Mouse (Mus musculus) adrenal gland, postnatal 10 days (tissue): ENCODE results near the gene Fam163b. TPM values are rescaled to one million over a fixed set of nuclear protein-coding genes. Genes with fewer than 3 reads are reported as not detected.
A peak's percentile ranks its signal among the peaks of the same experiment; 100 is the strongest.

Experiments used
- DNase-seq: peaks from one replicate; pipeline ENCODE4 v3.0.0; 2021; ENCODE audit warnings: mixed read lengths
- total RNA-seq, 2 experiments: library from RNA; stranded (reverse); gene quantifications; 2 replicates each; pipeline ENCODE4 v1.2.3; 2021

Gene Fam163b
- total RNA-seq, 2 experiments from 2014 or later: 2.0 TPM

DNA sequence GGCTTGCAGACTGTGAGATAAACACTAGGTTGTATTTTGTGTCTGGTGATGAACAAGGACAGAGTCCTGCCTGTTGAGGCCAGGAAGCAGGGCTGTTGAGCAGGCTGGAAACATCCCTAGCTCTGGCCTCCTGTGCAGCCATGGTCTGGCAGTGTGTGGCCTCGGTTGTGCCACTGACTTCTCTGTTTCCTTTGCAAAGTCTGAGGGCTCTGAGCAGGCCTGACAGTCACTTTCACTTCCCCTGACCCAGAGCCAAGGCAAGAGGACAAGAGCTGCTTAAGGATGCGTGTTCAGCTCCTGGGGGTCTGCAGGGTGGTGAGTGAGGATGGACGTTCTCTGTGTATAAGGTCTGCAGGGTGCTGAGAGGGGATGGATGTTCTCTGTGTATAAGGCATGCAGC, 13.3 kb downstream of the Fam163b start:
- no peak for DNase-seq

DNA sequence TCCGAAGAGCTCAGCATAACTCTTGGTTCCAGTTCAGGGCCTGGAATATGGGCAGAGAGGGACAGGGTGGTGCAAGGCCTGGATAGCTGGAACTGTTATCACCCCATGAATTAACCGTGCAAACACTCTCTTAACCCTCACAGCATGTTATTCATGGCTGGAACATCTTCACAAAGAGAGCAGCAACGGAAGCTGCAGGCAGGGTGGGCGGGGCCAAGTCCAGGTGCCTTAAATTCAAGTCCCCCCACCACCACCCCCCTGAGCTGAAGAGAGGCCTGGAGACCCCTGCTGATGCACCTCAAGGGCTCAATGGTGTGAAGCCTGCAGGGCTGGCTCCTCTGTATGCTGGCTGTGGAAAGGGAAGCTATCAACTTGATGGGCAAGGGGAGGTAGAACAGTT, 15.8 kb downstream of the Fam163b start:
- no peak for DNase-seq

DNA sequence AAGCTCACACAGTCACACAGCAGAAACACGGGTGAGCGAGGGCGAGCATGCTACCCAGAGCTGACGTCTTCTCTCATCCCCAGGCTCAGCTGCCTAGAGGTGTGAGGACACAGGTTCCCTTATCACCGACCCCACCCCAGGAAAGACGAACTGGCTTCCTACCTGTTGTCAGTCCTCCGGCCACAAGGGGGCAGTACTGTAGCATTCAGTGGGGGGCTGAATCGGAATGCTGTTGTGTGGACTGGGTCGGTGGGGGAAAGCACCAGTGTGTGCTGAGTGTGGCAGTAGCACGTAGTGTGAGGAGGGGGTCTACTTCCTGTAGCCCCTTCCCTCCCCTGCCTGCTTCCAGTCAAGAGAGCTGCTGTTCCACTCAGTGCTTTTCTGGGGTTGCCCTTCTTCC, 16.3 kb downstream of the Fam163b start:
- DNase-seq: peak; percentile 78

DNA sequence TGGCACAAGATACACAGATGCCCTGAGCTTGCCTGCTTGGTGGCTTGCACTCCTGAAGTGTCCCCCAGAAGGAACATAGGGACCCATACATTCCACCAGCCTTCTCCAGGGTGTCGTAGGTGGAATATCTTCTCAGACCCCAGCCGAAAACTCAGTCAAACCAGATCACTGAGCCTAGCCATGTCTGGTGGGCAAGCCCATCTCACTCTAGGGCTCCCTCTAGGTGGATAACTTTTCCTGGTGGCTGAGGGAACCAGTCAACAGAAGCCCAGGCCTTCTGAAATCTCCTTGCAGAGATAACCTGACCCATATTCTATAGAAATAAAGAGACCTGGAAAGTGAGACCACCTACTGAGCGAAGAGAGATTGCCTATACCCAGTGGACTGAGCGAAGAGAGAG, 19.2 kb downstream of the Fam163b start:
- no peak for DNase-seq

DNA sequence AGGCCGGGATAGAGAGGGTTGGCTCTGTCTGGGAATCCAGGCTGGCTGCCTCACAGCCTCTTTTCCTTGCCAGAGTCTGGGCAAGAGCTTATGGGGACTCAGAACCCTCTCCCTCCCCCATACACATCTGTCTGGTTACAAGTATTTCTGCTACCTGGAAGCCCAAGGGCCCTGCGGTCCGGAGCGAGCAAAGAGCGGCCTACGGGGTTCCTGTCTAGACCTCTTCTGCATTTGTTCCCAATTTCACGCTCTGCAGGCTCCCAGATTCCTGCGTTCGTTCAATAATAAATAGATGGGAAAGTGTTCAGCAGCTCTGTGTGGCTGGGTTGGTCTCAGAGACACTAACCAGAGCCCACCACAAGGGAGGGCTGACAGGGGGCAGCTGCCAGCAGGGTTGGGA, 19.7 kb downstream of the Fam163b start:
- no peak for DNase-seq

DNA sequence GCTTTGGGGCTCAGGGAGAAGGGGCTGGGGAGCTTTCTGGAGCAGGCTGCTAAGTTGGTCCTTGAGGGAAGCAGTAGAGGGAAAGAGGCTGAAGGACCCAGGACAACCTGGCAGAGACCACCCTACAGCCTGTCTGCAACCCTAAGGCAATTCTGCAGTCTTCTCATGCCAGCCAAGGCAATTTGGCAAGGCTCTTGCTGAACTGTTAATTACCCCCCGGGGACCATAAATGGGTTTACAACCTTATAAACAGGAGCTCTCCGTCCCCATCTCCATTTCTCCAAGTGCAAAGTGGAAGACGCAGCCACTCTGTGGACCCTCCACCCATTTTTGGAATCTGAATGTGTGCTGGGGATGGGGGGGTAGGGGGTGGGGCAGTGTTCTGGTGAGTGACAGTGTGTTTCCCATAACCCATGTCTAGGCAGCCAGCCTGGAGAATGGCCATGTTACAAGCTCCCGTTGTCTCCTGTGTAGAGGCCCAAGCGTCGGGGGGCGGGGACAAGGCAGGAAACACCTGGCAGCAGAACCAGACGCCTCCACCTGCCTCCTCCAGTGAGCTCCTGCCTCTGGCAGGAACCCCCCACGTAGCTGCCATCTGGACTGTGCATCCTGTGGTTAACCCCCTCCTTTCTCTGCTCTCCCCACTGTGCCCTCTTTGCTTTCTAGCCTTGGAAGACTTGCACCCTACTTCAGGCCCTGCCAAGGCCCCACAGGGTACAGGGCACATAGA, 20.5 kb downstream of the Fam163b start:
- peak; percentile 17 for DNase-seq

DNA sequence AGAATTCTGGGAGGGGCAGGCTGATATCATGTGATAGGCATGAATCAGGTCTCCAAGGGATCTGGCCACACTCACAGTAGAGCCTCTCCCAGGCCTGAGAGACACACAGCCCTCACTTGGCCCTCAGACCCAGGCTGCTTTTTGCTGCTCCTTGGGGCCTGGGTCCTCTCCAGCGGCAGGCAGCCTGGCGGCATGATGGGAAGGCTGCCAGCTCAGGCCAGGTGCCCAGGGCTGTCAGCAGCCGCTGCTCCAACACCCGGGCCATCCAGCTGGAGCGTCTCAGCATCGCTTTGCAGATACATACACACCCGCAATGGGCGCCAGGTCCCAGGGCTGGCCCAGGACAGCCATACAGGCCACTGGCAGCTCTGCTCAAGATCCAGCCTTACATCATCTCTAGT, 22.1 kb downstream of the Fam163b start:
- DNase-seq: peak; percentile 61

DNA sequence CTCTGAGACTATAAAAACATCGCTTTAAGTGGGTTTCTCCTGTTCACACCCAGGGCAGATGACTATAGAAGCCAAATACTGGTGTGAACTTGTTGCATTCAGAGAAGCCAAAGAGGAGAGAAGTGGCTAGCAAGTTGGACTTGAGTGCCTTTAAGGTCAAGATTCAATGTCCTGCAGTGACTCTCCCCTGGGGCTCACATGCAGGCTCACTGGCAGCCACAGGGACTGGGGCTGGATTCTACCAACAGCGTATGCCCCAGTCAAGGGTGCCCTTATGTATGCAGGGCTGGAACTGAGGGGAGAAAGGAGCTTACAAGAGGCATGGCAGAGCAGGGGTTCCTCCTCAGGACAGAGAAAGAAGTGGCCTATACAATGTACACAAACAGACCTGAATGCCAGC, 22.5 kb downstream of the Fam163b start:
- DNase-seq: peak; percentile 43

DNA sequence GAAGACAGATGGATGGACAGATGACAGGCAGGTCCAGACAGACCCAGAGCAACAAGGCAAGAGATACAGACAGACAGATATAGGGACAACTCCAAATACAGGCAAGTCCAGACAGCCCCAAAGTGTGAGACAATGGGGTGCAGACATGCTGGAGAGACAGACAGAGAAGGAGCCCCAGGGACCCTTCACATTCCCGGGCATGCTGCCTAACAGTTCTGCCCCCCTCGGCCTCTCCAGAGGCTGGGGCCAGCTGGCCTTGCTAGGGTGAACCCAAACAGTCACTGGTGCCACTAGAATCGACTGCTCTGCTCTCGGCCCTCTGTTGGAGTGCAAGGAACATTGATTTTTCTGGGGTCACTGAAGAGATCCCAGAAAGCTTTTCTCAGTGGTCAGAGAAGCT, 23.8 kb downstream of the Fam163b start:
- no peak for DNase-seq

DNA sequence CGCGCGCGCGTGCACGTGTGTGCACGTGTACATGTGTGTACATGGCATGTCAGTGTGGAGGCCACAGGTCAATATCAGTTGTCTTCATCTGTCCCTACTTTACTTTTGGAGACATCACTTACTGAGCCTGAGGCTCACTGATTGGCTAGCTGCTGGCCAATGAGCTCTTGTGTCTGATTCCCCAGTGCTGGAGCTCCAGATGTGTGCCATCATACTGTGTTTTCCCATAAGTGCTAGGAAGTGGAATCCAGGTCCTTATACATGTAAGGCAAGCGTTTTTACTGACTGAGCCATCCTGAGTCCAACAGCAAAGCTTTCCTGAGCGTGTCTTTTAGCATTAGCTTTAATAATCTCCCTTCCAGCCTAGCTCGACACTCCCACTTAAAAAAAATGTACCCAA, 28.1 kb downstream of the Fam163b start:
- DNase-seq: no peak

DNA sequence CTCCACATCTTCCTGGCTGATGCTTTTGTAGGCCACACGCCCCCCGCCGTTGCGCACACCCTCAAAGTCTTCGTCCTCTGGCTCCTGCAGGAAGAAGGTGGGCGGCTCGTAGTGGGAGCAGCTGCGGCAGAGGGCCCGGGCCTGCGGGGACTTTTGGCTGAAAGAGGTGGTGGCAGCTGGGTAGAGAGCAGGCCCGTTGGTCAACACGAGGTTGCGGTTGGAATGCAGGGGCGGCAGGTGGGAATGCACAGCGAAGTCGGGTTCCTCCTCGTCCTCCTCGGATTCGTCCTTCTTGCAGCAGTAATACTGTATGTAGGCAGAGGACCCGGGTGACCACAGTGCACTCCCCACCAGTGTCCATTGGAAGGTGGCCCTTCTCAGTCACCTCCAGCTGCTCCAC, 29.7 kb downstream of the Fam163b start:
- DNase-seq: no peak

DNA sequence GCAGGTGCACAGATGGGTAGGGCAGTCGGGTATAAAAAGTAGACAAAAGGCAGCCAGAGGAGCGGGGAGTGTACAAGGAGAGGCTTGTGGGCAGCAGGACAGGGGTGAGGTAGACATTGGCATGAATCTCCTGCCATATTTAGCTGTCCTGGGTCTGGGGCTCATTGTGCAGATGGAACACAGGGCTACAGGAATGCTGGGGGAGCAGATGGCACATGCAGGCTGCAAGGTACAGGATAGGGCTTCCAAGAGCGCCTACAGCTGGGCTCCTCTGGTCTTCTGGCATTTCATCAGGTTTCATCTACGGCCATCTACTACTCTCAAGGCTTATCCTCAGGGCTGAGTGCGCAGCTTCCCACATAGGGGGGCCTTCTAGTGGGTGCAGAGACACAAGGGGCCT, 33.2 kb downstream of the Fam163b start:
- DNase-seq: no peak

DNA sequence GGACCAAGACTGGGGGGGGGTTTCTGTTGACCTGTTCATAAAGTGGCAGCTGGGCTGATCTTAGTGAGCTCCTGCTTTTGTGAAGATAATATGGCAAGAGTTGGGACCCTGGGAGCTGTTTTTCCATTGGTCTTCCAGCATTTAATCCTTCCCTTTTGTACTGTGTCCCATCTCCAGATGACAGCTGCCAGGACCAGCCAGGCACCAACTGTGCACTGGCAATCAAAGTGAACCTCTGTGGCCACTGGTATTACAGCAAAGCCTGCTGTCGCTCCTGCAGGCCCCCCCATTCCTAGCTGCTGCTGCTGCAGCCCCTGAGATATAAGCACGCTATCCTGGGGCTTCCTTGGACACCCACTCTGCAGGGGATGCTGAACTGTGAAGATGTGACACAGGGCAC, 34.1 kb downstream of the Fam163b start:
- no peak for DNase-seq

DNA sequence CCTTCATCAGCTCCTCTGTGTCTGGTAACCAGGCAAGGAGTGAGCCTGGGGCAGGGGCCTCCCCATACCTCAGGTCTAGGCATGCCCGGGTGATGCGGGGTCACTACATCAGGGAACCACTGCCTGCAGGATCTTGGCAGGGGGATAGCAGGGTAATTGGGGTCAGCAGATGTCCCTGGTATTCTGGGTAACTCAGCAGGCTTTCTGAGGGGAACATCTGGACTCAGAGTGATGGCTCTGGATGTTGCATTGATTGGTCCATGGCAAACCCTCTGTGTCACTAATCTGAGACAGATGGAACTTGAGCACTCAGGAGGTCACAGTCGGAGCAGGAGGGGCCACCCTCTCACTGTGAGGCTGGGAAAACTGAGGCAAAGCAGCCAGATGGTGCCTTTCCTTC, 35.5 kb downstream of the Fam163b start:
- no peak for DNase-seq

DNA sequence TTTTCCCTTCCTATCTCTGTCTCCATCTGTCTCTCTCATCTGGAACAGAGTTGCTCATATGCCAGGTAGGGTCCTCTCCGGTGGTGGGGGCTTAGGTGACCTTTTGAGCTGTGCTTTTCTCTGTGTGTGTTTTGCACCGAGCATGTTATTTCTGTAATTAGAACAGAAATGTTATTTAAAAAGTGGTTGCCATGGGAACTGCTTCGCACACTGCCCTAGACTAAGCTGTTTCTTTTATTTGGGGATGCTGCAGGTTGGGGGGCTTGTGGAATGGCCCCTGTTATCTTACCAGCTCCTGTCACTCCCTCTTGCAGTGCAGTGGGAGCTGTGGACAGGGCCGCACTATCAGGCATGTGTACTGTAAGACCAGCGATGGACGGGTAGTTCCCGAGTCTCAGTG, 38.7 kb downstream of the Fam163b start:
- DNase-seq: no peak

DNA sequence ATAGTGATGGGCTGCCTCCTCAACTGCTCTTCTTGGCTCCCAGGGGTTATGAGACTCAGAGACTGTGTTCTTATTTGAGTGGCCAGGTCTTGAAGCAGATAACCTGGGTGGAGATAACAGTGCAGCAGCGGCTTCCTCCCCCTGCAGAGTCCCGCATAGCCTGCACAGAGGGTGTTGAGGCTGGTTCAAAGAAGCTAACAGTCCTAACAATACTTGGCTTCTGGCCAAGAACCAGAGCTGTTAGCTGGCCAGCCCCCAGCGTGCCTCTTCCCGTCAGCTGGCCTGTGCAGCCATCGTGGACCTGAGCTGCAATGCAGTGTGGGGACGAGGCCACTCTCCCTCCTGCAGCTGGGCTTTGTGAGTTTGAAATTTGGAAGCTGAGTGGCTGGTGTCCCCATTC, 44.5 kb downstream of the Fam163b start:
- peak; percentile 46 for DNase-seq

DNA sequence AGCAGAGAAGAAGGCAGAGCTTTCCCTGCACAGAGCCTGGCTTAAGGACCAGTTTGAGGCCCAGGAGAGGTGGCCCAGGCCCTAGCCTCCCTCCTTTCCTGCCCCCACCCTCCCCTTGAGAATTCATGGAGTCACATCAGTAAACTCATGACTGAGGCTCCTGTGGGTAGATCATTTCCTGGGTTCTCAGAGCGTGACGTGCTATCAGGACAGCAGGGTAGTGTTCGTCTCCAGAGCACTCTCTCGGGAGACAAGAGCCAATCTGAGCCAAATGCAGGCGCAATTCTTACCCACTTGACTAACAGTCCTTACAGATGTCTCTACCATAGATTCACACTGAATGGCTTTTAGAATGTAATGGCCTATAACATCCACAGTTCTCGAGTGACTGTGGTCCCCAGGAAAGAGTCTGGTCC, 45.0 kb downstream of the Fam163b start:
- DNase-seq: no peak

DNA sequence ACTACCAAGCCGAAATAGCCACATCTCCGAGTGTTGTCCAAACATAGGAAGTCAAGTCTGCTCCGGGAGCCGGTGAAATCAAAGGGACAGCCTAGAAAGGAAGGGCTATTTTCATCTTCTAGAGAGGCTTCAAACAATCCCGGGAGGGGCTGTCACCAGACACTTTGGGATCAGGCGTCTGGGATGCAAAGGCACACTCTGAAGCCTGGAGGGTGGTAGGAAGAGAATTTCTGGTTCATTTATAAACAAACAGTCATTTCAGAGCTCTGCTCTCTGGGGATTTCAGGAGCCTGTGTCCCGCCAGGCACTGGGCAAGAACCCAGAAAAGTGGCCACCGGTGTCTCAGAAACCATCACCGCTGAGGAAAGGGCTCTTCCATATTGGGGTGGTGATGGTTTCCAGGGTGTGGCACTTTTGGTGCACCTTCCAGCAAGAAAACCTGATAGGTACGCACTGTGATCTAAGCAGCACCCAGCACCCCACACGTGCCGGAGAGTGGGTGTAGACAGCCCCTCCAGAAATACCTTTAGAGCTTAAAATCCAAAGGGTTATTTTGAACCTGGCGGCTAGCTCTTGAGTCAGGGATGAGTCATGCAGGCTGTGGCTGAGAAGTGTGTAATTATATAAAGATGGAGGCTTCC, 45.8 kb downstream of the Fam163b start:
- no peak for DNase-seq

DNA sequence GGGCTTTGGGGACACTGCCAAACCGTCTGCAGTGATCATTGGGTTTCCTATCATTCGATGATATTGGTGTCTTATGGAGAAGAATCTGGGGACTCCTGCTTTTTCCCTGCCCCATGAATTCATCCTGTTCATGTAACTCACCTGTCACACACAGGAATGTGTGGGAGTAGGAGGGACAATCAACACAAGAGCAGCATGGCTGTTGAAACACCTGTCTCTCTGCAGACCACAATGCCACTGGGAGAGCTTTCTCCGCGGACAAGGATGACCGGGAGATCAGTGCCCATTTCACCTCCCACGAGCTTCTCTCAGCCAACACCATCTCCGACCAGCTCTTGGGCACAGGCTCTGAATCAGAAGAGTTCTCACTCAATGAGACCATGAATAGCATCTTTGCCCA, 47.1 kb downstream of the Fam163b start:
- DNase-seq: no peak

DNA sequence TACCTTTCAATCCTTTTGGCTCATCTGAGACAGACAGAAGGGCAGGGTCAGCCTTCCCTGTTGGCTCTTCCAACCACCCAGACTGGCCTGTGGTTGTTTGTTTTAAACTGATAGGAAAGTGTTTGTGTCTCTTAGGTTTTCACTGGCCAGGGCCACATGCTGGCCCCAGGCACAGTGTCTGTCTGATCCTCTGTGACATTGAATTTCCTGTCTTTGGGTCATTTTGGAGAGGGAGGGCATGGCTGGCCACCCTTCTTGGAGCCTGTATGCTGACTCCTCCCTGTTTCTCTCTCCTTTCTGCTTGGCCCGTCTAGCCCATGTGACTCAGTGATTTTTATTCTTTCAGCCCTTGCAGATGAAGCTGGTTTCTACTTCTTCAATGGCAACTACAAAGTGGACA, 53.1 kb downstream of the Fam163b start:
- DNase-seq: no peak

DNA sequence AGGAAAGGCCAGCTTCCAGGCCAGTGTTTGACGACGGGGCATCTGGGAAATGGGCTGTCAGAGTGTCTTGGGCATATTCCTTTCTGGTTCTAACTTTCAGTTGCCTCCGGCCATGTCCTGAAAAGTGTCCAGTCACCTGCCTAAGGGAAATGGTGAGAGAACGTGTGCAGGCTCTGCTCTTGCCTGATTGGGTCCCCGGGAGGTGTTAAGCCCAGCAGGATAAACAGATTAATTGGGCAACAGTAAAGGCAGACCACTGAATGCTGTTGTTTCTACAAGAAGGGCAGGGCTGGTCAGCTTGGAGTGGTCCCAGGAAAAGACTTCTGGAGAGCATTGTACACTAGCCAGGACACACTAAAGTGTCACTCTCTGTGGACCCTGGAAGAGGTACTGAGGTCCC, 53.6 kb downstream of the Fam163b start:
- no peak for DNase-seq

DNA sequence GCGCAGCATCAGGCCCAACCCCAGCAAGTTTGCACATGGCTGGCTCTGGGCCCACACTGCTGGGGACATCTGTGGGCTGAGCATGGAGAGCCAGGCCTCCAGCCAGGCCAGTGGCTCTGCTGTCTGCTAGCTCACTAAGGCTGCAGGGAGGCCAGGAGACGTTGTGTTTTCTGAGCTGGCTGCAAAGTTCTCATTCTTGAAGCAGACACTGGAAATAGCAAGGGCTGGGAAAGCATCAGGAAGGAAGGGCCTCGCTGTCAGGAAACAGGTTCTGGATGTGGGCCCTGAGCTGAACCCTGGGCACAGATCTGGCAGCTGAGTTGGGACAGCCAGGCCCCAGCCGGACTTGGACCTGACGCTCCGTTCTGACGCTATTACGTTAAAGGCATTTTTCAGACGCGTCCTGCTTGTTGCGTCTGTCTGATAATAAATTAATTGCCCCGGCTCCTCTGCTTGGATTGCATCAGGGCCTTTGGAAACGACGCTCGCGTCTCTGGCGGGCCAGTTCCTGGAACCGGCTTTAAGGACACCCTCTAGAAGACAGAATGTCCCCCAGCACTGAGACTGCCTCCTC, 54.1 kb downstream of the Fam163b start:
- DNase-seq: peak; percentile 73

DNA sequence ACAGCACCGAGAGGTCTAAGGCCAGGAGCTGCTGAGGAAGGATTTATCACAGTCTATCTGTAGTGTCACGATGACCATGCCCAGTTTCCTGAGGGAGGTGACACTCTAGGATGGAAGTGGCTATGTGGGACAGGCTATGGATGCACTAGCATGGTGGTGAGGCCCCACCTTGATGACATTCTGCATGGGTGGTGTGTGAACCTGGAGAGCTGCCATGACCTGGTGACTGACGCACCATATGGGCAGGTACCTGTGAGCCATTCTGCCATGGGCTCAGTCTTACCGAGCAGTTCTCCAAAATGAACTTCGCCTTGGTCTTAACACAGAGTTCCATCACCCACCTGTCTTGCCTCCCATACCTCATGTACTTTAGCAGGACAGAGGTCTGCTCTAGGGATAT, 54.7 kb downstream of the Fam163b start:
- DNase-seq: no peak

DNA sequence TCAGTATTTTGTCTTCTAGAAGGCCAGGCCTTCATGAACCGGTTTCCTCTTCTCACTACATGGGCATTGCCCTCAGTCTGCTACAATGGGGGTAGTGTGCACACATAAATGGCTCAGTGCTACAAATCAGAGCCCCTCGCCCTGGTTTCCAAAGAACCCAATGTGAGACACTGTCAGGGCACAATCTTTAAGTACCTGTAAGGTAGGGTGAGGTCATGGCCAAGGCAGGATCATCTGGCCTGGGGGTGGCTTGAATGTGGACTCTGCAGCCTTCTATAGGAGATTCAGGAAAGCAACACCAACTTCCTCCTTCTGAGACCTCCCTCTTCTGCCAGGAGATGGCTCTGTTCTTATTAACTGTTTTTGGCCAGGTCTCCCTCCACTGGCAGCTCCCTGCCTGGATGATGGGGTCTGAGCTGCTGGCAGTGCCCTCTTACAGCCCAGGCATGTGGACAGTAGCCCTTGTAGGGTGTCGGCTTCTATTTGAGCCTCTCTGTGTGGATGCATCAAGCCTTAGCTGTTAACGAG, 55.7 kb downstream of the Fam163b start:
- DNase-seq: no peak
